Mouse (Mus musculus): ENCODE measurements around the gene Gss.
"Not testable (repeated sequence)": the region's sequence is repeated elsewhere in the genome, so short reads cannot be mapped to it uniquely, and the experiment has no call there.

Gss gene

GRCm38 (mm10) chr2:155619817-155620216, 27.2 kb upstream of the Gss start:
- no peak for DNase-seq (ENCODE audit: extremely low read depth, low read depth, low spot score)

- no peak for DNase-seq (ENCODE audit: extremely low read depth, low read depth, low spot score)
These were observed 24.4 kb upstream of the Gss start for GRCm38 (mm10) chr2:155616971-155617370.

GRCm38 (mm10) chr2:155613953-155614352, 21.3 kb upstream of the Gss start:
- DNase-seq (ENCODE audit: extremely low read depth, low read depth, low spot score), result no peak

GRCm38 (mm10) chr2:155613326-155613755, 20.7 kb upstream of the Gss start:
- DNase-seq (ENCODE audit: extremely low read depth, low read depth, low spot score), result no peak

GRCm38 (mm10) chr2:155611834-155612550, 19.4 kb upstream of the Gss start:
- DNase-seq (ENCODE audit: extremely low read depth, low read depth, low spot score), result no peak

GRCm38 (mm10) chr2:155610978-155611377, 18.4 kb upstream of the Gss start, which contains the start of gene Myh7b:
Myh7b (plus strand) TSS chr2:155611212.
- no peak for DNase-seq (ENCODE audit: extremely low read depth, low read depth, low spot score)

- DNase-seq (ENCODE audit: extremely low read depth, low read depth, low spot score), result no peak
These were observed 13.8 kb upstream of the Gss start for GRCm38 (mm10) chr2:155606360-155606759.

- DNase-seq (ENCODE audit: extremely low read depth, low read depth, low spot score), result not testable (repeated sequence)
These were observed 12.6 kb upstream of the Gss start for GRCm38 (mm10) chr2:155605236-155605589.

- DNase-seq (ENCODE audit: extremely low read depth, low read depth, low spot score), result no peak
These were observed 12.1 kb upstream of the Gss start for GRCm38 (mm10) chr2:155604560-155605235.

GRCm38 (mm10) chr2:155603707-155604106, 11.1 kb upstream of the Gss start:
- no peak for DNase-seq (ENCODE audit: extremely low read depth, low read depth, low spot score)

- DNase-seq (ENCODE audit: extremely low read depth, low read depth, low spot score), result no peak
These were observed 2.9 kb upstream of the Gss start for GRCm38 (mm10) chr2:155595516-155595915.

GRCm38 (mm10) chr2:155592854-155593283, 259 bp upstream of the Gss start:
- no peak for DNase-seq (ENCODE audit: extremely low read depth, low read depth, low spot score)

GRCm38 (mm10) chr2:155591676-155592075, 934 bp downstream of the Gss start:
- DNase-seq (ENCODE audit: extremely low read depth, low read depth, low spot score), result no peak

GRCm38 (mm10) chr2:155590876-155591275, 1.7 kb downstream of the Gss start:
- DNase-seq (ENCODE audit: extremely low read depth, low read depth, low spot score), result no peak

GRCm38 (mm10) chr2:155589521-155589920, 3.1 kb downstream of the Gss start:
- DNase-seq (ENCODE audit: extremely low read depth, low read depth, low spot score), result no peak

- no peak for DNase-seq (ENCODE audit: extremely low read depth, low read depth, low spot score)
These were observed 4.5 kb downstream of the Gss start for GRCm38 (mm10) chr2:155588136-155588535.

GRCm38 (mm10) chr2:155585486-155585885, 7.1 kb downstream of the Gss start:
- no peak for DNase-seq (ENCODE audit: extremely low read depth, low read depth, low spot score)

GRCm38 (mm10) chr2:155585082-155585481, 7.5 kb downstream of the Gss start:
- no peak for DNase-seq (ENCODE audit: extremely low read depth, low read depth, low spot score)

- DNase-seq (ENCODE audit: extremely low read depth, low read depth, low spot score), result no peak
These were observed 8.6 kb downstream of the Gss start for GRCm38 (mm10) chr2:155583927-155584530.

GRCm38 (mm10) chr2:155582996-155583395, 9.6 kb downstream of the Gss start:
- DNase-seq (ENCODE audit: extremely low read depth, low read depth, low spot score), result no peak

GRCm38 (mm10) chr2:155582384-155582995, 10.1 kb downstream of the Gss start:
- DNase-seq (ENCODE audit: extremely low read depth, low read depth, low spot score), result no peak

GRCm38 (mm10) chr2:155580331-155580730, 12.3 kb downstream of the Gss start:
- DNase-seq (ENCODE audit: extremely low read depth, low read depth, low spot score), result no peak

All from fat pad, adult 2 months (tissue).